Comparison of ENCODE assay signal across 8 mouse cellular contexts in genomic region chr7:112826114-112826911, GRCm38 (mm10).
DNase-seq lines count a peak whose midpoint lies in the region; ATAC-seq lines count a peak whose summit lies in the region.

No protein-coding gene starts in this region.

- no peak overlapping the region for H3K9ac ChIP-seq in intestine, embryonic 14.5 days (ENCODE audit: low read length)

- H3K4me3 ChIP-seq in intestine, embryonic 14.5 days (ENCODE audit: low read depth, low read length), result peak overlapping the region; percentile 1; the same call in 1 of the 2 replicates

- H3K27ac ChIP-seq in intestine, embryonic 14.5 days (ENCODE audit: low read depth), result peak overlapping the region; percentile 91

- peak; percentile 32 to 52 for DNase-seq in cerebellum, postnatal 25 days
- no peak for DNase-seq in cerebellum, adult 11-12 months
- DNase-seq in gastrocnemius, postnatal 36 days, result peak; percentile 57 to 63
- DNase-seq in intestine, embryonic 14.5 days (ENCODE audit: low spot score), result peak; percentile 88
- DNase-seq in left cerebral cortex, postnatal 10 days (ENCODE audit: extremely low spot score in 1 of 2, low spot score in 2 of 2), result peak; percentile 56 to 84
- peak; percentile 48 for DNase-seq in lung, postnatal 36 days
- DNase-seq in right cerebral cortex, postnatal 10 days (ENCODE audit: low spot score in 2 of 2), result peak; percentile 85 to 86

- peak; percentile 95 for ATAC-seq in intestine, embryonic 14.5 days (replicated peaks; ENCODE audit: low FRiP score, low TSS enrichment, low read depth)
- ATAC-seq in inflammation-experienced regulatory T-cells, adult 6 months, result no peak

- WGBS in intestine, embryonic 14.5 days, result 5% methylated on average over 17 of the region's 17 CpGs

- H3K4me2 ChIP-seq in intestine, embryonic 14.5 days (ENCODE audit: low read length), result peak overlapping the region; percentile 39

- H3K27me3 ChIP-seq in intestine, embryonic 14.5 days (replicated peaks; ENCODE audit: control insufficient read depth, insufficient read depth, low read length), result no peaks in the 10 kb centered on the region

- intact Hi-C loops in gastrocnemius, postnatal 36 days (cut with DNase I), result loop anchor here (5.0 kb wide), 1 partner anchor 41 kb away; no protein-coding TSS in a partner anchor
- intact Hi-C loops in left cerebral cortex, postnatal 10 days (cut with DNase I), result no loop called here

- H3K4me1 ChIP-seq in intestine, embryonic 14.5 days (replicated peaks; ENCODE audit: control insufficient read depth, insufficient read depth, low read length), result peaks cover 58% of the 10 kb centered on the region

- H3K9me3 ChIP-seq in intestine, embryonic 14.5 days (ENCODE audit: control insufficient read depth, low read length), result no peaks in the 10 kb centered on the region

- H3K36me3 ChIP-seq in intestine, embryonic 14.5 days (ENCODE audit: control insufficient read depth, insufficient read depth, low read length), result no peaks in the 10 kb centered on the region
